Mouse (Mus musculus): Measurements from ENCODE around the gene Sla2. TPM values are rescaled to one million over a fixed set of nuclear protein-coding genes. Genes with fewer than 3 reads are reported as not detected.
"Not testable (repeated sequence)": the region's sequence is repeated elsewhere in the genome, so short reads cannot be mapped to it uniquely, and the experiment has no call there.

The Sla2 gene
- polyA plus RNA-seq (2015; fragmentation: Nextera tagmentation; extraction: Ambion mirVana): 0.14 and 0.25 TPM in 2 replicates

- 79% methylated on average over 6 of the region's 6 CpGs for WGBS
- Histone ChIP-seq H3K27me3 (no peaks in the 10 kb centered on the region), H3K36me3 (ENCODE audit: poor library complexity, severe bottlenecking) (no peaks in the 10 kb centered on the region), H3K4me2 (no peak within 1 kb of the TSS), H3K27ac (no peak within 1 kb of the TSS), H3K9ac (no peak within 1 kb of the TSS), H3K4me1 (peaks cover 3% of the 10 kb centered on the region), H3K9me3 (replicated peaks) (no peaks in the 10 kb centered on the region), H3K4me3 (no peak within 1 kb of the TSS)
- no peak for ATAC-seq
Observed at GRCm38 (mm10) chr2:156887017-156887416, at the start of gene Sla2. Gene Sla2 (minus strand): TSS chr2:156887192.

GRCm38 (mm10) chr2:156935005-156935404 is 48.0 kb upstream of the Sla2 start:
- H3K27ac ChIP-seq: no peak overlapping the region
- no peak for ATAC-seq
- 84% methylated on average over 6 of the region's 6 CpGs for WGBS
- H3K4me2 ChIP-seq: no peak overlapping the region
- H3K27me3 ChIP-seq: no peaks in the 10 kb centered on the region
- H3K4me1 ChIP-seq: no peaks in the 10 kb centered on the region
- no peak overlapping the region for H3K4me3 ChIP-seq
- H3K9me3 ChIP-seq (replicated peaks): no peaks in the 10 kb centered on the region
- peaks cover 48% of the 10 kb centered on the region for H3K36me3 ChIP-seq (ENCODE audit: poor library complexity, severe bottlenecking)
- H3K9ac ChIP-seq: no peak overlapping the region

GRCm38 (mm10) chr2:156933426-156933825 is 46.4 kb upstream of the Sla2 start:
- ATAC-seq: no peak
- no peaks in the 10 kb centered on the region for H3K9me3 ChIP-seq (replicated peaks)
- WGBS: 87% methylated on average over 1 of the region's 1 CpGs
- no peaks in the 10 kb centered on the region for H3K4me1 ChIP-seq
- no peak overlapping the region for H3K27ac ChIP-seq
- H3K27me3 ChIP-seq: no peaks in the 10 kb centered on the region
- H3K4me2 ChIP-seq: no peak overlapping the region
- H3K36me3 ChIP-seq (ENCODE audit: poor library complexity, severe bottlenecking): peaks cover 49% of the 10 kb centered on the region
- no peak overlapping the region for H3K4me3 ChIP-seq
- no peak overlapping the region for H3K9ac ChIP-seq

- no peak overlapping the region for H3K27ac ChIP-seq
- H3K9ac ChIP-seq: no peak overlapping the region
- WGBS: 100% methylated on average over 2 of the region's 2 CpGs
- ATAC-seq: no peak
- H3K4me3 ChIP-seq: no peak overlapping the region
- peaks cover 1% of the 10 kb centered on the region for H3K4me1 ChIP-seq
- no peak overlapping the region for H3K4me2 ChIP-seq
- H3K36me3 ChIP-seq (ENCODE audit: poor library complexity, severe bottlenecking): peaks cover 39% of the 10 kb centered on the region
- no peaks in the 10 kb centered on the region for H3K9me3 ChIP-seq (replicated peaks)
- H3K27me3 ChIP-seq: no peaks in the 10 kb centered on the region
Observed at GRCm38 (mm10) chr2:156931421-156931820, 44.4 kb upstream of the Sla2 start.

- WGBS: 92% methylated on average over 6 of the region's 6 CpGs
- H3K36me3 ChIP-seq (ENCODE audit: poor library complexity, severe bottlenecking): peaks cover 43% of the 10 kb centered on the region
- ATAC-seq: no peak
Observed at GRCm38 (mm10) chr2:156930549-156930948, 43.6 kb upstream of the Sla2 start.

GRCm38 (mm10) chr2:156929519-156930120 is 42.6 kb upstream of the Sla2 start:
- WGBS: 60% methylated on average over 11 of the region's 11 CpGs
- ATAC-seq: no peak
- no peaks in the 10 kb centered on the region for H3K27me3 ChIP-seq
- H3K36me3 ChIP-seq (ENCODE audit: poor library complexity, severe bottlenecking): peaks cover 38% of the 10 kb centered on the region
- no peak overlapping the region for H3K4me3 ChIP-seq
- H3K9ac ChIP-seq: no peak overlapping the region
- H3K9me3 ChIP-seq (replicated peaks): no peaks in the 10 kb centered on the region
- H3K4me1 ChIP-seq: peaks cover 4% of the 10 kb centered on the region
- H3K4me2 ChIP-seq: no peak overlapping the region
- H3K27ac ChIP-seq: no peak overlapping the region

More at GRCm38 (mm10) chr2:156930549-156930948, 43.6 kb upstream of the Sla2 start:
- no peaks in the 10 kb centered on the region for H3K27me3 ChIP-seq
- peaks cover 4% of the 10 kb centered on the region for H3K4me1 ChIP-seq
- no peak overlapping the region for H3K4me2 ChIP-seq
- H3K4me3 ChIP-seq: no peak overlapping the region
- H3K9me3 ChIP-seq (replicated peaks): no peaks in the 10 kb centered on the region
- H3K9ac ChIP-seq: no peak overlapping the region
- H3K27ac ChIP-seq: no peak overlapping the region

- H3K4me3 ChIP-seq: no peak overlapping the region
- no peak overlapping the region for H3K27ac ChIP-seq
- WGBS: 93% methylated on average over 6 of the region's 6 CpGs
- H3K36me3 ChIP-seq (ENCODE audit: poor library complexity, severe bottlenecking): peaks cover 38% of the 10 kb centered on the region
- no peak for ATAC-seq
- no peaks in the 10 kb centered on the region for H3K9me3 ChIP-seq (replicated peaks)
- no peaks in the 10 kb centered on the region for H3K27me3 ChIP-seq
- no peak overlapping the region for H3K9ac ChIP-seq
- H3K4me2 ChIP-seq: no peak overlapping the region
- peaks cover 4% of the 10 kb centered on the region for H3K4me1 ChIP-seq
Observed at GRCm38 (mm10) chr2:156928606-156929005, 41.6 kb upstream of the Sla2 start.

GRCm38 (mm10) chr2:156927663-156928062 is 40.7 kb upstream of the Sla2 start:
- 85% methylated on average over 6 of the region's 6 CpGs for WGBS
- H3K4me3 ChIP-seq: no peak overlapping the region
- H3K36me3 ChIP-seq (ENCODE audit: poor library complexity, severe bottlenecking): peaks cover 38% of the 10 kb centered on the region
- no peak overlapping the region for H3K9ac ChIP-seq
- no peak for ATAC-seq
- no peak overlapping the region for H3K4me2 ChIP-seq
- H3K27me3 ChIP-seq: no peaks in the 10 kb centered on the region
- no peak overlapping the region for H3K27ac ChIP-seq
- H3K9me3 ChIP-seq (replicated peaks): no peaks in the 10 kb centered on the region
- H3K4me1 ChIP-seq: peaks cover 4% of the 10 kb centered on the region

- peaks cover 29% of the 10 kb centered on the region for H3K36me3 ChIP-seq (ENCODE audit: poor library complexity, severe bottlenecking)
- not testable (repeated sequence) for H3K9ac ChIP-seq; H3K27me3 ChIP-seq; H3K4me1 ChIP-seq; ATAC-seq; H3K27ac ChIP-seq; H3K4me3 ChIP-seq; H3K9me3 ChIP-seq (replicated peaks); H3K4me2 ChIP-seq
- 80% methylated on average over 3 of the region's 3 CpGs for WGBS
Observed at GRCm38 (mm10) chr2:156925611-156926010, 38.6 kb upstream of the Sla2 start.

GRCm38 (mm10) chr2:156925075-156925474 is 38.1 kb upstream of the Sla2 start:
- not testable (repeated sequence) for H3K27me3 ChIP-seq; H3K4me3 ChIP-seq; H3K27ac ChIP-seq; H3K4me1 ChIP-seq; H3K4me2 ChIP-seq; H3K9me3 ChIP-seq (replicated peaks); ATAC-seq; H3K9ac ChIP-seq
- peaks cover 24% of the 10 kb centered on the region for H3K36me3 ChIP-seq (ENCODE audit: poor library complexity, severe bottlenecking)
- WGBS: 89% methylated on average over 4 of the region's 4 CpGs

- no peak overlapping the region for H3K27ac ChIP-seq
- no peak overlapping the region for H3K9ac ChIP-seq
- peaks cover 20% of the 10 kb centered on the region for H3K36me3 ChIP-seq (ENCODE audit: poor library complexity, severe bottlenecking)
- ATAC-seq: no peak
- no peak overlapping the region for H3K4me2 ChIP-seq
- 66% methylated on average over 3 of the region's 3 CpGs for WGBS
- H3K27me3 ChIP-seq: no peaks in the 10 kb centered on the region
- peaks cover 4% of the 10 kb centered on the region for H3K4me1 ChIP-seq
- H3K4me3 ChIP-seq: no peak overlapping the region
- H3K9me3 ChIP-seq (replicated peaks): no peaks in the 10 kb centered on the region
Observed at GRCm38 (mm10) chr2:156924210-156924898, 37.4 kb upstream of the Sla2 start.

- Histone ChIP-seq H3K4me2 (no peak overlapping the region), H3K4me3 (no peak overlapping the region), H3K36me3 (ENCODE audit: poor library complexity, severe bottlenecking) (peaks cover 11% of the 10 kb centered on the region; the same call in 1 of the 2 replicates), H3K27me3 (no peaks in the 10 kb centered on the region), H3K4me1 (peaks cover 4% of the 10 kb centered on the region), H3K9ac (no peak overlapping the region), H3K9me3 (replicated peaks) (no peaks in the 10 kb centered on the region), H3K27ac (no peak overlapping the region)
- ATAC-seq: no peak
- 81% methylated on average over 5 of the region's 5 CpGs for WGBS
Observed at GRCm38 (mm10) chr2:156923057-156923456, 36.1 kb upstream of the Sla2 start.
